Mouse (Mus musculus) midbrain, postnatal 0 days (tissue): ENCODE data around the gene Aloxe3. TPM values are rescaled to one million over a fixed set of nuclear protein-coding genes. Genes with fewer than 3 reads are reported as not detected.
A peak's percentile ranks its signal among the peaks of the same experiment; 100 is the strongest.

Experiments used
- ATAC-seq: fragments of 200-750 bp; cut with Nextera tagmentation; 2 replicates; pipeline ENCODE4 v1.8.0; 2017; ENCODE audit warnings: moderate number of reproducible peaks, mild to moderate bottlenecking, moderate TSS enrichment, moderate library complexity; ENCODE audit not compliant: low FRiP score
- DNase-seq: peaks from one replicate; pipeline ENCODE4 v3.0.0-alpha.2; 2015; ENCODE audit warnings: low spot score
- H3K27ac ChIP-seq: fragments of 300-500 bp; sonication (generic); 2 replicates; pipeline ENCODE4 v1.5.1; 2014; ENCODE audit warnings: low read depth, mild to moderate bottlenecking, low read length, mixed read lengths
- H3K27me3 ChIP-seq: fragments of 300-500 bp; sonication (generic); 2 replicates; pipeline ENCODE4 v1.6.1; 2014; ENCODE audit warnings: low read length, control low read depth, mixed read lengths; ENCODE audit not compliant: insufficient read depth
- H3K36me3 ChIP-seq: fragments of 300-500 bp; sonication (generic); 2 replicates; pipeline ENCODE4 v1.6.1; 2014; ENCODE audit warnings: low read length, control low read depth, mixed read lengths; ENCODE audit not compliant: insufficient read depth
- H3K4me1 ChIP-seq: fragments of 300-500 bp; sonication (generic); 2 replicates; pipeline ENCODE4 v1.6.1; 2014; ENCODE audit warnings: mild to moderate bottlenecking, control low read depth, antibody characterized with exemption, low read length, mixed read lengths; ENCODE audit not compliant: insufficient read depth
- H3K4me2 ChIP-seq: fragments of 300-500 bp; sonication (generic); 2 replicates; pipeline ENCODE4 v1.6.1; 2014; ENCODE audit warnings: low read depth, mild to moderate bottlenecking, low read length, mixed read lengths; ENCODE audit not compliant: poor library complexity, severe bottlenecking
- H3K4me3 ChIP-seq: fragments of 300-500 bp; sonication (generic); 2 replicates; pipeline ENCODE4 v1.5.1; 2014; ENCODE audit warnings: low read depth, mild to moderate bottlenecking, low read length, moderate library complexity
- H3K9ac ChIP-seq: fragments of 300-500 bp; sonication (generic); replicated peaks from 2 replicates; pipeline ENCODE4 v1.6.1; 2014; ENCODE audit warnings: mild to moderate bottlenecking, low read length, moderate library complexity, mixed read lengths; ENCODE audit not compliant: poor library complexity, severe bottlenecking
- H3K9me3 ChIP-seq: fragments of 300-500 bp; sonication (generic); 2 replicates; pipeline ENCODE4 v1.6.1; 2016; ENCODE audit warnings: low read length, control low read depth
- CTCF ChIP-seq: IDR thresholded peaks from 2 replicates; pipeline ENCODE4 v1.5.1; 2016; ENCODE audit warnings: antibody characterized with exemption, mild to moderate bottlenecking
- WGBS: fragments of 180-500 bp; shearing (Covaris S2); extraction: QIAGEN DNeasy Blood & Tissue Kit; methylation state at CpG from one replicate; pipeline ENCODE4 v1.1.7; 2014; 5-methylcytosine and 5-hydroxymethylcytosine counted together
- polyA plus RNA-seq: library from polyadenylated mRNA; unstranded; fragments of >200 nt; fragmentation: Nextera tagmentation; extraction: Ambion mirVana; gene quantifications from 2 replicates; pipeline ENCODE4 v1.2.1, GENCODE M21; 2015
- total RNA-seq: library from RNA; depleted of rRNA; stranded (reverse); fragments of >200 nt; gene quantifications from 2 replicates; pipeline ENCODE4 v1.2.3, GENCODE M21; 2014

The Aloxe3 gene
- total and polyA plus RNA-seq, 2 experiments from 2014 or later = 16.3 to 17.8 TPM

- TF ChIP-seq CTCF = no peak
- Histone ChIP-seq H3K4me1 (no peaks in the 10 kb centered on the region; the same call in 1 of the 2 replicates), H3K27ac (no peak overlapping the region), H3K27me3 (no peaks in the 10 kb centered on the region), H3K9me3 (no peaks in the 10 kb centered on the region), H3K4me3 (no peak overlapping the region), H3K4me2 (no peak overlapping the region), H3K36me3 (peaks cover 63% of the 10 kb centered on the region), H3K9ac (no peak overlapping the region)
- no peak for DNase-seq
- no peak for ATAC-seq
- 91% methylated on average over 11 of the region's 11 CpGs for WGBS
These were observed 18.0 kb upstream of the Aloxe3 start for GRCm38 (mm10) chr11:69107676-69108075.

- Histone ChIP-seq H3K27ac (no peak overlapping the region), H3K27me3 (no peaks in the 10 kb centered on the region), H3K4me2 (no peak overlapping the region), H3K4me3 (no peak overlapping the region), H3K9ac (no peak overlapping the region), H3K9me3 (no peaks in the 10 kb centered on the region), H3K4me1 (no peaks in the 10 kb centered on the region; the same call in 1 of the 2 replicates), H3K36me3 (peaks cover 58% of the 10 kb centered on the region)
- no peak for TF ChIP-seq CTCF
- WGBS = 91% methylated on average over 9 of the region's 9 CpGs
- ATAC-seq = no peak
- no peak for DNase-seq
These were observed 17.5 kb upstream of the Aloxe3 start for GRCm38 (mm10) chr11:69108223-69108622.

GRCm38 (mm10) chr11:69109032-69109900 lies 16.4 kb upstream of the Aloxe3 start:
- TF ChIP-seq CTCF = no peak
- Histone ChIP-seq H3K9me3 (no peaks in the 10 kb centered on the region), H3K36me3 (peaks cover 47% of the 10 kb centered on the region), H3K4me2 (no peak overlapping the region), H3K27ac (no peak overlapping the region), H3K4me1 (no peaks in the 10 kb centered on the region; the same call in 1 of the 2 replicates), H3K27me3 (no peaks in the 10 kb centered on the region), H3K9ac (no peak overlapping the region), H3K4me3 (no peak overlapping the region)
- no peak for DNase-seq
- 79% methylated on average over 13 of the region's 13 CpGs for WGBS
- ATAC-seq = peak; percentile 5; the same call in 1 of the 2 replicates

GRCm38 (mm10) chr11:69110319-69111046 lies 15.2 kb upstream of the Aloxe3 start:
- H3K9me3 ChIP-seq = no peaks in the 10 kb centered on the region
- DNase-seq (peak; percentile 89), ATAC-seq (peak; percentile 65; the same call in 1 of the 2 replicates)
- peak overlapping the region; percentile 42 for H3K4me3 ChIP-seq
- H3K4me1 ChIP-seq = no peaks in the 10 kb centered on the region; the same call in 1 of the 2 replicates
- H3K36me3 ChIP-seq = peaks cover 36% of the 10 kb centered on the region
- TF ChIP-seq CTCF = no peak
- no peaks in the 10 kb centered on the region for H3K27me3 ChIP-seq
- WGBS = under 1% methylated on average over 30 of the region's 30 CpGs
- H3K4me2 ChIP-seq = peak overlapping the region; percentile 47
- peak overlapping the region; percentile 4; the same call in 1 of the 2 replicates for H3K27ac ChIP-seq
- peak overlapping the region; percentile 39; the same call in 1 of the 2 replicates for H3K9ac ChIP-seq

- DNase-seq = no peak
- Histone ChIP-seq H3K9me3 (no peaks in the 10 kb centered on the region), H3K27ac (no peak overlapping the region), H3K36me3 (peaks cover 29% of the 10 kb centered on the region), H3K4me1 (no peaks in the 10 kb centered on the region; the same call in 1 of the 2 replicates), H3K4me2 (peak overlapping the region; percentile 47), H3K9ac (peak overlapping the region; percentile 39; the same call in 1 of the 2 replicates), H3K4me3 (peak overlapping the region; percentile 42), H3K27me3 (no peaks in the 10 kb centered on the region)
- ATAC-seq = no peak
- no peak for TF ChIP-seq CTCF
- 6% methylated on average over 21 of the region's 21 CpGs for WGBS
These were observed 14.5 kb upstream of the Aloxe3 start for GRCm38 (mm10) chr11:69111051-69111810.
